Mouse (Mus musculus): ENCODE data around the gene Tmem212.

- TF ChIP-seq CTCF (IDR thresholded peaks at IDR 0.05; ENCODE audit: low read depth, low read length) (no peak), TAL1 (conservative IDR thresholded peaks at IDR 0.05; ENCODE audit: low read depth, low read length) (no peak), POLR2AphosphoS5 (IDR thresholded peaks at IDR 0.05; ENCODE audit: insufficient replicate concordance, low read depth, low read length) (no peak)
These were observed 27.5 kb downstream of the Tmem212 start for GRCm38 (mm10) chr3:27868681-27869080.

Data from G1E (cell line).